ENCODE assay signal across 8 mouse cellular contexts in genomic region chr11:23008824-23009200, GRCm38 (mm10). TPM values are rescaled to one million over a fixed set of nuclear protein-coding genes. Genes with fewer than 3 reads are reported as not detected.
DNase-seq lines count a peak whose midpoint lies in the region; ATAC-seq and TF ChIP-seq lines count a peak whose summit lies in the region.

No protein-coding gene starts in this region.

- no peak for TF ChIP-seq EP300 in ES-Bruce4 (IDR thresholded peaks at IDR 0.05; ENCODE audit: insufficient read depth, low read depth, low read length)

- TF ChIP-seq CTCF in ES-Bruce4 (IDR thresholded peaks at IDR 0.05; ENCODE audit: low read depth, low read length), result no peak
- TF ChIP-seq CTCF in forebrain, postnatal 0 days (IDR thresholded peaks at IDR 0.05; ENCODE audit: low read depth), result no peak

- intact Hi-C loops in left cerebral cortex, postnatal 10 days (cut with DNase I), result loop anchor here (5.0 kb wide), 2 partner anchors 248 to 263 kb away; partner anchors contain the start of gene Xpo1

- TF ChIP-seq POLR2A in ES-Bruce4 (IDR thresholded peaks at IDR 0.05; ENCODE audit: insufficient read depth, low read length), result no peak

- H3K27me3 ChIP-seq in heart, embryonic 10.5 days (ENCODE audit: insufficient read depth, poor library complexity, severe bottlenecking), result no peaks in the 10 kb centered on the region
- H3K27me3 ChIP-seq in ES-Bruce4 (ENCODE audit: control insufficient read depth, insufficient read depth, low read length, poor library complexity, severe bottlenecking), result no peaks in the 10 kb centered on the region
- H3K27me3 ChIP-seq in forebrain, postnatal 0 days (ENCODE audit: insufficient read depth, low read length), result no peaks in the 10 kb centered on the region
- H3K27me3 ChIP-seq in liver, embryonic 15.5 days, result no peaks in the 10 kb centered on the region

- H3K27ac ChIP-seq in heart, embryonic 10.5 days, result peak overlapping the region; percentile 90; the same call in 1 of the 2 replicates
- no peak overlapping the region for H3K27ac ChIP-seq in ES-Bruce4 (ENCODE audit: insufficient read depth, low read length)
- H3K27ac ChIP-seq in forebrain, postnatal 0 days (ENCODE audit: low read depth, low read length), result no peak overlapping the region; the same call in 1 of the 2 replicates
- 0 out of 2 replicates have a peak overlapping the region, but pooled peaks have one; percentile 90 for H3K27ac ChIP-seq in liver, embryonic 15.5 days (replicated peaks)

- 33% methylated on average over 4 of the region's 4 CpGs for WGBS in heart, embryonic 10.5 days
- 29% methylated on average over 4 of the region's 4 CpGs for WGBS in forebrain, postnatal 0 days
- 18% methylated on average over 4 of the region's 4 CpGs for WGBS in liver, embryonic 15.5 days (ENCODE audit: insufficient replicate concordance)

- peaks cover 16% of the 10 kb centered on the region for H3K36me3 ChIP-seq in heart, embryonic 10.5 days
- peaks cover 19% of the 10 kb centered on the region for H3K36me3 ChIP-seq in ES-Bruce4 (ENCODE audit: control insufficient read depth, insufficient read depth, low read length, poor library complexity, severe bottlenecking)
- peaks cover 14% of the 10 kb centered on the region for H3K36me3 ChIP-seq in forebrain, postnatal 0 days (ENCODE audit: insufficient read depth)
- peaks cover 14% of the 10 kb centered on the region for H3K36me3 ChIP-seq in liver, embryonic 15.5 days (replicated peaks)

- H3K9me3 ChIP-seq in heart, embryonic 10.5 days, result no peaks in the 10 kb centered on the region
- no peaks in the 10 kb centered on the region for H3K9me3 ChIP-seq in ES-Bruce4 (replicated peaks; ENCODE audit: control insufficient read depth, insufficient read depth, low read length, poor library complexity, severe bottlenecking)
- H3K9me3 ChIP-seq in forebrain, postnatal 0 days (ENCODE audit: low read length), result no peaks in the 10 kb centered on the region
- no peaks in the 10 kb centered on the region for H3K9me3 ChIP-seq in liver, embryonic 15.5 days (replicated peaks)

- peak overlapping the region; percentile 67 for H3K4me3 ChIP-seq in heart, embryonic 10.5 days
- H3K4me3 ChIP-seq in ES-Bruce4 (ENCODE audit: low read depth, low read length), result no peak overlapping the region
- peak overlapping the region; percentile 55 for H3K4me3 ChIP-seq in forebrain, postnatal 0 days (ENCODE audit: low read depth, low read length)
- peak overlapping the region; percentile 65 for H3K4me3 ChIP-seq in liver, embryonic 15.5 days (replicated peaks)

- peak overlapping the region; percentile 71 for H3K9ac ChIP-seq in ES-Bruce4 (ENCODE audit: low read depth, poor library complexity, severe bottlenecking)
- peak overlapping the region; percentile 77; the same call in 1 of the 2 replicates for H3K9ac ChIP-seq in forebrain, postnatal 0 days
- H3K9ac ChIP-seq in liver, embryonic 15.5 days, result peak overlapping the region; percentile 75; the same call in 1 of the 2 replicates

- ATAC-seq in forebrain, postnatal 0 days, result no peak
- ATAC-seq in liver, embryonic 15.5 days (ENCODE audit: insufficient read depth), result no peak
- ATAC-seq in granulocyte monocyte progenitor cell, adult 5-6 weeks (replicated peaks; ENCODE audit: poor library complexity, severe bottlenecking), result no peak

- DNase-seq in heart, embryonic 10.5 days (ENCODE audit: low spot score), result no peak
- no peak for DNase-seq in heart, adult 8-10 months (ENCODE audit: low spot score)
- no peak for DNase-seq in forebrain, postnatal 0 days
- no peak for DNase-seq in left cerebral cortex, postnatal 10 days (ENCODE audit: extremely low spot score in 1 of 2, low spot score in 2 of 2)
- no peak for DNase-seq in adrenal gland, postnatal 25 days

- H3K4me1 ChIP-seq in heart, embryonic 10.5 days, result 0 out of 2 replicates have a peak, but pooled peaks cover 4% of the 10 kb centered on the region
- no peaks in the 10 kb centered on the region for H3K4me1 ChIP-seq in ES-Bruce4 (ENCODE audit: control insufficient read depth, insufficient read depth, low read length)
- no peaks in the 10 kb centered on the region for H3K4me1 ChIP-seq in forebrain, postnatal 0 days (ENCODE audit: insufficient read depth)
- peaks cover 25% of the 10 kb centered on the region for H3K4me1 ChIP-seq in liver, embryonic 15.5 days (replicated peaks)

- H3K4me2 ChIP-seq in forebrain, postnatal 0 days (ENCODE audit: low read depth), result peak overlapping the region; percentile 81
- peak overlapping the region; percentile 90 for H3K4me2 ChIP-seq in liver, embryonic 15.5 days

RNA-seq across cellular contexts. Expression of gene Fam161a, which starts 1.5 kb away (rescaled TPM):
- 1.5 TPM in 2 replicates for polyA plus RNA-seq in heart, embryonic 10.5 days (2016; fragmentation: Nextera tagmentation; extraction: Ambion mirVana)
- 1 to 10 TPM in 3 of 4 experiments, under 1 TPM in 1; 0.79 to 2.2 (median 1.6) TPM for total RNA-seq in heart, adult 8-10 months (2022)
- polyA plus RNA-seq in ES-Bruce4 (2011; ENCODE audit: insufficient read depth, insufficient read length, low read depth, missing spikeins), result 2.1 and 3.2 TPM in 2 replicates
- 7.8 and 9.5 TPM in 2 replicates for total RNA-seq in forebrain, postnatal 0 days (2014; rRNA removed)
- 3.4 and 6.9 TPM in 2 replicates for polyA plus RNA-seq in forebrain, postnatal 0 days (2015; fragmentation: Nextera tagmentation; extraction: Ambion mirVana)
- polyA plus RNA-seq in liver, embryonic 15.5 days (2015; fragmentation: Nextera tagmentation; extraction: Ambion mirVana), result 0.59 and 1.4 TPM in 2 replicates
- 1 to 10 TPM; 3.1 to 3.7 TPM for total RNA-seq in left cerebral cortex, postnatal 10 days (2021)
- 18.6 and 22.4 TPM in 2 replicates for total RNA-seq in adrenal gland, postnatal 25 days (2021)
- total RNA-seq in granulocyte monocyte progenitor cell, adult 5-6 weeks (2014; fragmentation: Nextera tagmentation), result 2.4 and 3.6 TPM in 2 replicates
- total RNA-seq in granulocyte monocyte progenitor cell, adult 5-6 weeks (2017), result 1.3 and 1.7 TPM in 2 replicates

RNA-seq across cellular contexts. Expression of gene Cct4, which starts 18.5 kb away (rescaled TPM):
- polyA plus RNA-seq in heart, embryonic 10.5 days (2016; fragmentation: Nextera tagmentation; extraction: Ambion mirVana), result 292 and 340 TPM in 2 replicates
- 100 to 1,000 TPM in 3 of 4 experiments, 10 to 100 TPM in 1; 91.9 to 116 (median 105) TPM for total RNA-seq in heart, adult 8-10 months (2022)
- polyA plus RNA-seq in ES-Bruce4 (2011; ENCODE audit: insufficient read depth, insufficient read length, low read depth, missing spikeins), result 618 and 646 TPM in 2 replicates
- total RNA-seq in forebrain, postnatal 0 days (2014; rRNA removed), result 236 and 265 TPM in 2 replicates
- 269 and 271 TPM in 2 replicates for polyA plus RNA-seq in forebrain, postnatal 0 days (2015; fragmentation: Nextera tagmentation; extraction: Ambion mirVana)
- 114 and 123 TPM in 2 replicates for polyA plus RNA-seq in liver, embryonic 15.5 days (2015; fragmentation: Nextera tagmentation; extraction: Ambion mirVana)
- 100 to 1,000 TPM; 129 to 131 TPM for total RNA-seq in left cerebral cortex, postnatal 10 days (2021)
- 154 and 188 TPM in 2 replicates for total RNA-seq in adrenal gland, postnatal 25 days (2021)
- 190 and 205 TPM in 2 replicates for total RNA-seq in granulocyte monocyte progenitor cell, adult 5-6 weeks (2014; fragmentation: Nextera tagmentation)
- total RNA-seq in granulocyte monocyte progenitor cell, adult 5-6 weeks (2017), result 260 and 305 TPM in 2 replicates

RNA-seq across cellular contexts. Expression of gene Commd1, which starts 26.6 kb away (rescaled TPM):
- polyA plus RNA-seq in heart, embryonic 10.5 days (2016; fragmentation: Nextera tagmentation; extraction: Ambion mirVana), result 331 and 363 TPM in 2 replicates
- total RNA-seq in heart, adult 8-10 months (2022), result 100 to 1,000 TPM; 133 to 141 (median 141) TPM
- polyA plus RNA-seq in ES-Bruce4 (2011; ENCODE audit: insufficient read depth, insufficient read length, low read depth, missing spikeins), result 104 and 120 TPM in 2 replicates
- total RNA-seq in forebrain, postnatal 0 days (2014; rRNA removed), result 44.0 and 64.3 TPM in 2 replicates
- polyA plus RNA-seq in forebrain, postnatal 0 days (2015; fragmentation: Nextera tagmentation; extraction: Ambion mirVana), result 207 and 250 TPM in 2 replicates
- 153 and 167 TPM in 2 replicates for polyA plus RNA-seq in liver, embryonic 15.5 days (2015; fragmentation: Nextera tagmentation; extraction: Ambion mirVana)
- 10 to 100 TPM; 52.0 to 52.3 TPM for total RNA-seq in left cerebral cortex, postnatal 10 days (2021)
- total RNA-seq in adrenal gland, postnatal 25 days (2021), result 97.9 and 109 TPM in 2 replicates
- total RNA-seq in granulocyte monocyte progenitor cell, adult 5-6 weeks (2014; fragmentation: Nextera tagmentation), result 95.6 and 97.6 TPM in 2 replicates
- total RNA-seq in granulocyte monocyte progenitor cell, adult 5-6 weeks (2017), result 119 and 143 TPM in 2 replicates

RNA-seq across cellular contexts. Expression of gene Gm28048, which starts 26.9 kb away (rescaled TPM):
- 8.3 and 8.4 TPM in 2 replicates for polyA plus RNA-seq in heart, embryonic 10.5 days (2016; fragmentation: Nextera tagmentation; extraction: Ambion mirVana)
- 1 to 10 TPM; 2.4 to 7.1 (median 4.1) TPM for total RNA-seq in heart, adult 8-10 months (2022)
- polyA plus RNA-seq in ES-Bruce4 (2011; ENCODE audit: insufficient read depth, insufficient read length, low read depth, missing spikeins), result 23.3 and 33.6 TPM in 2 replicates
- total RNA-seq in forebrain, postnatal 0 days (2014; rRNA removed), result 0.81 and 2.8 TPM in 2 replicates
- 1.3 and 4.2 TPM in 2 replicates for polyA plus RNA-seq in forebrain, postnatal 0 days (2015; fragmentation: Nextera tagmentation; extraction: Ambion mirVana)
- polyA plus RNA-seq in liver, embryonic 15.5 days (2015; fragmentation: Nextera tagmentation; extraction: Ambion mirVana), result 8.9 and 9.2 TPM in 2 replicates
- total RNA-seq in left cerebral cortex, postnatal 10 days (2021), result 1 to 10 TPM; 6.9 to 7.5 TPM
- total RNA-seq in adrenal gland, postnatal 25 days (2021), result 52.3 and 54.2 TPM in 2 replicates
- 70.6 and 93.5 TPM in 2 replicates for total RNA-seq in granulocyte monocyte progenitor cell, adult 5-6 weeks (2014; fragmentation: Nextera tagmentation)
- 48.6 and 74.5 TPM in 2 replicates for total RNA-seq in granulocyte monocyte progenitor cell, adult 5-6 weeks (2017)

RNA-seq across cellular contexts. Expression of gene Zrsr1, which starts 37.0 kb away (rescaled TPM):
- polyA plus RNA-seq in heart, embryonic 10.5 days (2016; fragmentation: Nextera tagmentation; extraction: Ambion mirVana), result 1.7 and 2.5 TPM in 2 replicates
- 10 to 100 TPM; 19.1 to 29.4 (median 20.6) TPM for total RNA-seq in heart, adult 8-10 months (2022)
- polyA plus RNA-seq in ES-Bruce4 (2011; ENCODE audit: insufficient read depth, insufficient read length, low read depth, missing spikeins), result 19.6 and 21.1 TPM in 2 replicates
- total RNA-seq in forebrain, postnatal 0 days (2014; rRNA removed), result 14.5 and 17.5 TPM in 2 replicates
- 4.8 and 6.4 TPM in 2 replicates for polyA plus RNA-seq in forebrain, postnatal 0 days (2015; fragmentation: Nextera tagmentation; extraction: Ambion mirVana)
- polyA plus RNA-seq in liver, embryonic 15.5 days (2015; fragmentation: Nextera tagmentation; extraction: Ambion mirVana), result 1.9 and 2.6 TPM in 2 replicates
- total RNA-seq in left cerebral cortex, postnatal 10 days (2021), result 10 to 100 TPM; 46.9 to 50.4 TPM
- total RNA-seq in adrenal gland, postnatal 25 days (2021), result 30.7 and 31.0 TPM in 2 replicates
- 3.2 and 4.1 TPM in 2 replicates for total RNA-seq in granulocyte monocyte progenitor cell, adult 5-6 weeks (2014; fragmentation: Nextera tagmentation)
- 4.5 and 9.3 TPM in 2 replicates for total RNA-seq in granulocyte monocyte progenitor cell, adult 5-6 weeks (2017)

Comparison
In these comparisons a context has a peak if more than half of its experiments do, and no peak if none do; other contexts are left out.
1. H3K27ac ChIP-seq: peak in heart, embryonic 10.5 days (single experiment) and liver, embryonic 15.5 days (single experiment); none in ES-Bruce4 (single experiment) and forebrain, postnatal 0 days (single experiment).
2. Peak in every context shown above with its lines, with median percentiles within 50 percentile points of each other: H3K9ac ChIP-seq.